Mouse (Mus musculus) midbrain, embryonic 13.5 days (tissue): ENCODE results near the gene Socs7. TPM values are rescaled to one million over a fixed set of nuclear protein-coding genes. Genes with fewer than 3 reads are reported as not detected.

ENCODE experiments used
- ATAC-seq: fragments of 200-750 bp; cut with Nextera tagmentation; 2 replicates; pipeline ENCODE4 v1.8.0; 2017; ENCODE audit warnings: mild to moderate bottlenecking, moderate TSS enrichment, moderate library complexity
- H3K27ac ChIP-seq: fragments of 300-500 bp; sonication (generic); 2 replicates; pipeline ENCODE4 v1.5.1; 2015; ENCODE audit warnings: inconsistent platforms, mild to moderate bottlenecking, moderate library complexity
- H3K27me3 ChIP-seq: fragments of 300-500 bp; sonication (generic); 2 replicates; pipeline ENCODE4 v1.6.1; 2015; ENCODE audit warnings: mild to moderate bottlenecking, inconsistent platforms
- H3K36me3 ChIP-seq: fragments of 300-500 bp; sonication (generic); 2 replicates; pipeline ENCODE4 v1.6.1; 2015; ENCODE audit warnings: mild to moderate bottlenecking, inconsistent platforms
- H3K4me1 ChIP-seq: fragments of 300-500 bp; sonication (generic); replicated peaks from 2 replicates; pipeline ENCODE4 v1.6.1; 2015; ENCODE audit warnings: inconsistent platforms
- H3K4me2 ChIP-seq: fragments of 300-500 bp; sonication (generic); replicated peaks from 2 replicates; pipeline ENCODE4 v1.6.1; 2015; ENCODE audit warnings: moderate library complexity, mild to moderate bottlenecking, inconsistent platforms
- H3K4me3 ChIP-seq: fragments of 300-500 bp; sonication (generic); replicated peaks from 2 replicates; pipeline ENCODE4 v1.5.1; 2015; ENCODE audit warnings: mild to moderate bottlenecking, inconsistent platforms
- H3K9ac ChIP-seq: fragments of 300-500 bp; sonication (generic); replicated peaks from 2 replicates; pipeline ENCODE4 v1.6.1; 2015; ENCODE audit warnings: mild to moderate bottlenecking, inconsistent platforms
- H3K9me3 ChIP-seq: fragments of 300-500 bp; sonication (generic); 2 replicates; pipeline ENCODE4 v1.6.1; 2016; ENCODE audit warnings: mild to moderate bottlenecking, inconsistent platforms
- WGBS: fragments of 180-500 bp; shearing (Covaris S2); methylation state at CpG from one replicate; pipeline ENCODE4 v1.1.7; 2015; 5-methylcytosine and 5-hydroxymethylcytosine counted together
- polyA plus RNA-seq: library from polyadenylated mRNA; unstranded; fragments of >200 nt; fragmentation: Nextera tagmentation; extraction: Ambion mirVana; gene quantifications from 2 replicates; pipeline ENCODE4 v1.2.1, GENCODE M21; 2015

Gene Socs7
- polyA plus RNA-seq, 1 experiment from 2014 or later, result 9.4 TPM

DNA sequence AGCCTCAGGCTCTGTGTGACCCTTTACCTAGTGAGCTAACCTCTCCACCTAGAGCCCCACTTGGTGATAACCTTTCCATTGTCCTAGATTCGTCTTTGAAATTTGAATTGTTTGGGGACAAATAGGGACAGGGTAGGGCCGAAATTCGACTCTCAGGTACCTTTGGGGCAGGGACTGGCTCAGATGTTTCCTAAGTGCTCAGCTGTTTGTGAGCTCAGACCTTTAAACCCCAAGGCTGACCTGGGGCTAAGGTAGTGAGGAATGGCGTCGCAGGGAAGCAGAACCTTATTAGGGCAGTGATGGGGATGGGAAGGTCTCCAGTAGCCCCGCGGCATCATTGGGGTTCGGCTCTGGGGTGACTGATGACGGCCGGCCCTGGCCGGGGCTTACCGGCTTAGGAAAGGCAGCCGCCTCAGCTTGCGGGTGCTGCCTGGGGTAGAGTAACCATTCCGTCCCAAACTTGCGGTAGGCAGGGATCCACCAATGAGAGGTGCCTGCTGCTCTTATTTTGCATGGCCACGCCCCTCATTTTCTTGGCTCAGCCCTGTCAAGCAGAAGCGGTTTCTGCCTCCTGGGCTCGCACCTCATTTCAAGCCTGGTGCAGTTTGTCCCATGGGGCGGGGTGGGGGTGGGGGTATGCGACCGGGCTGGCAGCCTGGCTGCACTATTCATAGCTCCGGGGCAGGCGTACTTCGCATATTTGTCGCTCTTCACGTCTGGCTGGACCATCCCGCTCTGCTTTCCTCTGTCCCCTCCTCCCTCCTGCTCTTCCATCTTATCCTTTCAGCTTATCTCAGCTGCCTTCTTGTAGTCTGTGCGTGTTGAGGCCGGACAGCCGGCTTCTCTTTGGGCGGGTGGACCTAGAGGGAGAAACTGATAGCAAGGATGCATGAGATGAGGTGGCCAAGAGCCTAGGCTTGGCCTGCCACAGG lies 65.7 kb downstream of the Socs7 start:
- Histone ChIP-seq H3K9me3 (no peaks in the 10 kb centered on the region), H3K36me3 (no peaks in the 10 kb centered on the region), H3K4me2 (peak overlapping the region; percentile 67), H3K27me3 (peaks cover 6% of the 10 kb centered on the region; the same call in 1 of the 2 replicates), H3K9ac (peak overlapping the region; percentile 57), H3K27ac (no peak overlapping the region; the same call in 1 of the 2 replicates), H3K4me1 (peaks cover 20% of the 10 kb centered on the region), H3K4me3 (peak overlapping the region; percentile 40)
- 2% methylated on average over 32 of the region's 32 CpGs for WGBS
- peak; percentile 87 for ATAC-seq

GRCm38 (mm10) chr11:97428726-97429077 lies 66.4 kb downstream of the Socs7 start:
- H3K36me3 ChIP-seq, result no peaks in the 10 kb centered on the region
- H3K27me3 ChIP-seq, result peaks cover 6% of the 10 kb centered on the region; the same call in 1 of the 2 replicates
- no peak for ATAC-seq
- H3K9me3 ChIP-seq, result no peaks in the 10 kb centered on the region
- peak overlapping the region; percentile 40 for H3K4me3 ChIP-seq
- H3K4me2 ChIP-seq, result peak overlapping the region; percentile 67
- peaks cover 20% of the 10 kb centered on the region for H3K4me1 ChIP-seq
- no peak overlapping the region for H3K27ac ChIP-seq
- peak overlapping the region; percentile 57 for H3K9ac ChIP-seq
- 62% methylated on average over 4 of the region's 4 CpGs for WGBS

DNA sequence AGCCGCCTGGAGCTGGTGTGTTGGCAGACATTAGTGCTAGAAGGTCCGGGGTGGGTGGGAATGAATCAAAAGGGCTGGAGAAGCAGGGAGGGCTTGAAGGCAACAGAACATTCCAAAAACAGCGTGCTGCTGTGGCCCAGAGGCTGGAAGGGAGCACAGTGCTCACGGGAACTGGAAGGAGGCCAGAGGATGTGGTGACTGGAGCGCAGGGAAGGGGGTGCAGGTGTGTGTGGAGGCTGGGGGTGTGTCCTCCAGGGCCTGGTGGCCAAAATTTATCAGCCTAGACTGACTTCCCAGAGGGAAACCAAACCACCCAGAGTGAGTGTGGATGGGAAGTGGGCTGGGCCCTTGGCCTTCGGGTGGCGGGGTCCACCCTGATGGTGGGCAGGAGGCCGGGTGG lies 67.3 kb downstream of the Socs7 start:
- 82% methylated on average over 8 of the region's 8 CpGs for WGBS
- Histone ChIP-seq H3K36me3 (no peaks in the 10 kb centered on the region), H3K27me3 (peaks cover 6% of the 10 kb centered on the region; the same call in 1 of the 2 replicates), H3K4me3 (no peak overlapping the region), H3K27ac (no peak overlapping the region), H3K9me3 (no peaks in the 10 kb centered on the region), H3K9ac (no peak overlapping the region), H3K4me2 (no peak overlapping the region), H3K4me1 (peaks cover 17% of the 10 kb centered on the region)
- no peak for ATAC-seq

GRCm38 (mm10) chr11:97432015-97432414 lies 69.7 kb downstream of the Socs7 start:
- no peak for ATAC-seq
- Histone ChIP-seq H3K4me1 (peaks cover 29% of the 10 kb centered on the region), H3K4me2 (no peak overlapping the region), H3K36me3 (no peaks in the 10 kb centered on the region), H3K27ac (no peak overlapping the region), H3K4me3 (no peak overlapping the region), H3K9ac (no peak overlapping the region), H3K27me3 (peaks cover 6% of the 10 kb centered on the region; the same call in 1 of the 2 replicates), H3K9me3 (no peaks in the 10 kb centered on the region)
- WGBS, result 6% methylated on average over 3 of the region's 3 CpGs

DNA sequence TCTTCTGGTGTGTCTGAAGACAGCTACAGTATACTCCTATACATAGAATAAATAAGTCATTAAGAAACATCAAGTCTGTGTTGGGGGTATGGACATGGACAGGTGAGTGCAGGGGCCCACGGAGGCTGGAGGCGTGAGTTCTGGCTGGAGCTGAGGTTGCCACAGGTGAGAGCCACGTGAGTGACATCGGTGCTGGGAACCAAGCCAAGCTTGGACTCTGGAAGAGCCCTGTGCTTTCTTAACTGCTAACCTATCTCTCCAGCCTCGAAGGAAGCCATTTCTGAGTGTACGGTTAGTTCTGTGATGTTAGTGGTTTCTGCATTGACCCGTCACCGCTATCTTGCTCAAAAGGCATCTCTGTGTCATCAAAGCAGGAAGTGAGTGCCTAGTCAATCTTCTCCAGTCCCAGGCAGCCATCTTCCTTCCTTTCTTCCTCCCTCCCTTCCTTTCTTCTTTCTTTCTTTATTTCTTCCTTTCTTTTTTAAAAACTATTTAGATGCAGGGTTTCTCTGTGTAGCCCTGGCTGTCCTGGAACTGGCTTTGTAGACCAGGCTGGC lies 70.7 kb downstream of the Socs7 start:
- Histone ChIP-seq H3K9me3 (no peaks in the 10 kb centered on the region), H3K4me1 (peaks cover 27% of the 10 kb centered on the region), H3K36me3 (no peaks in the 10 kb centered on the region), H3K4me2 (no peak overlapping the region), H3K27me3 (peaks cover 6% of the 10 kb centered on the region; the same call in 1 of the 2 replicates), H3K9ac (no peak overlapping the region), H3K4me3 (no peak overlapping the region), H3K27ac (no peak overlapping the region)
- WGBS, result 95% methylated on average over 8 of the region's 8 CpGs
- ATAC-seq, result no peak

DNA sequence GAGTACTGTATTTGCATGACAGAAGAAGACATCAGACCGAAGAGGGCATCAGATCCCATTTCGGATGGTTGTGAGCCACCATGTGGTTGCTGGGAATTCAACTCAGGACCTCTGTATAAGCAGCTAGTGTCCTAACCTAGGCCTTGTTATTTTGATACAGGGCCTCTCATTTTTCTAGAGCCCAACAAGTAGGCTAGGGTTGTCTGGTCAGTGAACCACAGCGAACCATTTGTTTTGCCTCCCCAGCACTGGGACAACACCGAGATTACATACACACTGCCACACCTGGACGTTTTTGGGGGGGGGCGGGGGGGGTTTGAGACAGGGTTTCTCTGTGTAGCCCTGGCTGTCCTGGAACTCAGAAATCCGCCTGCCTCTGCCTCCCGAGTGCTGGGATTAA lies 71.8 kb downstream of the Socs7 start:
- Histone ChIP-seq H3K4me2 (no peak overlapping the region), H3K9me3 (no peaks in the 10 kb centered on the region), H3K36me3 (no peaks in the 10 kb centered on the region), H3K9ac (no peak overlapping the region), H3K4me3 (no peak overlapping the region), H3K27ac (no peak overlapping the region), H3K4me1 (peaks cover 20% of the 10 kb centered on the region), H3K27me3 (peaks cover 17% of the 10 kb centered on the region)
- WGBS, result 86% methylated on average over 8 of the region's 8 CpGs
- ATAC-seq, result no peak

- Histone ChIP-seq H3K4me1 (peaks cover 20% of the 10 kb centered on the region), H3K27ac (peak overlapping the region; percentile 45), H3K27me3 (peaks cover 24% of the 10 kb centered on the region), H3K36me3 (no peaks in the 10 kb centered on the region), H3K4me2 (peak overlapping the region; percentile 50), H3K9ac (peak overlapping the region; percentile 28; the same call in 1 of the 2 replicates), H3K4me3 (peak overlapping the region; percentile 32), H3K9me3 (no peaks in the 10 kb centered on the region)
- WGBS, result 4% methylated on average over 15 of the region's 15 CpGs
- peak; percentile 69 for ATAC-seq
These were observed 72.5 kb downstream of the Socs7 start for GRCm38 (mm10) chr11:97434704-97435454.

GRCm38 (mm10) chr11:97435808-97436491 lies 73.6 kb downstream of the Socs7 start:
- Histone ChIP-seq H3K4me3 (no peak overlapping the region), H3K27ac (no peak overlapping the region), H3K36me3 (no peaks in the 10 kb centered on the region), H3K4me2 (no peak overlapping the region), H3K9ac (no peak overlapping the region), H3K27me3 (peaks cover 35% of the 10 kb centered on the region), H3K9me3 (no peaks in the 10 kb centered on the region), H3K4me1 (peaks cover 30% of the 10 kb centered on the region)
- 69% methylated on average over 13 of the region's 13 CpGs for WGBS
- no peak for ATAC-seq

- Histone ChIP-seq H3K9me3 (no peaks in the 10 kb centered on the region), H3K36me3 (no peaks in the 10 kb centered on the region), H3K4me3 (no peak overlapping the region), H3K27ac (no peak overlapping the region), H3K27me3 (peaks cover 52% of the 10 kb centered on the region), H3K4me1 (peaks cover 48% of the 10 kb centered on the region), H3K9ac (no peak overlapping the region), H3K4me2 (no peak overlapping the region)
- 12% methylated on average over 5 of the region's 5 CpGs for WGBS
- no peak for ATAC-seq
These were observed 75.4 kb downstream of the Socs7 start for GRCm38 (mm10) chr11:97437745-97438144.

DNA sequence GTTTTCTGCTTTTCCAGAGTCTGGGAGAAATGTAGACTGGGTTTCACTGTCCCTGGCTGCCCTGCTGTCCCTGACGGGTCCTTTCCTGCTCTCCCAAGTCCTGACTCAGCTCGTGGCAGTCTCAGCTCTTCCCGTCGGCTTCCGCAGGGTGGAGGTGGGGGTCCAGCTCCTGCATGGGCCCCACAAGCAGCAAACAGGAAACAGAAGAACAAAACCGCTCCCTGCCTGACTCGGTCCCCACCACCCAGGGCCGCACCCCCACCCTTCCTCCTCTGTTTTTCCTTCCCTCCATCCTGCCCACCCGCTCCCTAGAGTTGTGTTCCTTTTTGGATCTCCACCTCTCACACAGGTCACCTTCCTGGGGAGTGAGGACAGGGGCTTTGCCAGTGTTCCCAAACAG lies 76.5 kb downstream of the Socs7 start:
- peaks cover 52% of the 10 kb centered on the region for H3K4me1 ChIP-seq
- H3K27me3 ChIP-seq, result peaks cover 53% of the 10 kb centered on the region
- H3K4me3 ChIP-seq, result no peak overlapping the region
- 67% methylated on average over 9 of the region's 9 CpGs for WGBS
- no peaks in the 10 kb centered on the region for H3K36me3 ChIP-seq
- no peak overlapping the region for H3K27ac ChIP-seq
- no peaks in the 10 kb centered on the region for H3K9me3 ChIP-seq
- no peak for ATAC-seq
- H3K9ac ChIP-seq, result no peak overlapping the region
- H3K4me2 ChIP-seq, result no peak overlapping the region

- Histone ChIP-seq H3K27ac (no peak overlapping the region), H3K9me3 (no peaks in the 10 kb centered on the region), H3K4me3 (peak overlapping the region; percentile 37), H3K4me1 (peaks cover 47% of the 10 kb centered on the region), H3K27me3 (peaks cover 53% of the 10 kb centered on the region), H3K9ac (peak overlapping the region; percentile 48), H3K36me3 (no peaks in the 10 kb centered on the region), H3K4me2 (peak overlapping the region; percentile 51)
- no peak for ATAC-seq
- WGBS, result 6% methylated on average over 31 of the region's 37 CpGs
These were observed 77.6 kb downstream of the Socs7 start for GRCm38 (mm10) chr11:97439935-97440334.
